Mouse (Mus musculus) layer of hippocampus, adult 8-10 months (tissue): Measurements from ENCODE around the gene Src. TPM values are rescaled to one million over a fixed set of nuclear protein-coding genes. Genes with fewer than 3 reads are reported as not detected.
A peak's percentile ranks its signal among the peaks of the same experiment; 100 is the strongest.

Source experiments
- DNase-seq, 2 experiments: peaks; one replicate each; pipeline ENCODE4 v3.0.0; 2022; ENCODE audit warnings: low spot score in 2 of 2
- total RNA-seq, 4 experiments: library from RNA; stranded (reverse); gene quantifications; 2 replicates each; pipeline ENCODE4 v1.2.4; 2022

The Src gene
- total RNA-seq, 4 experiments from 2014 or later: 124 to 150 (median 133) TPM

DNA sequence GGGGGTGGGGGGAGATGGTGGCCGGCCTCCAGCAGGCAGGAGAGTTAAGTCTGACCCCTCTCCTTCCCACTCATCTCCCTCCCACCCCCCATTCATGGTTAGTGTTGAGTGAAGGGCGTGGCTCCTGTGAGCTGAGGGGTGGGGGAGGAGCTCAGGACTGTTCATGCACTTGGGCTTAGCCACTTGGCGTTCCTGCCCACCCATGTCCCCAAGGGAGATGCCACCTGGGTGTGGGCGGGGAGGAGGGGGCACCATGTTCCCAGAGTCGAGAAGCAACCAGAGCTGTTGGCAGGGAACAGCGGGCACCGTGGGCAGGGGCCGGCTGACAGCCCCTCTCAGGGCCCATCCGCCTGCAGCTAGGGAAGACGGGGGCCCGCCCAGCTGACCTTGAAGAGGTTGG is 18.3 kb downstream of the Src start:
- peak in 1 of 2 experiments; percentile 66 for DNase-seq

- DNase-seq: no peak
Observed at GRCm38 (mm10) chr2:157437123-157437522, 18.9 kb downstream of the Src start.

DNA sequence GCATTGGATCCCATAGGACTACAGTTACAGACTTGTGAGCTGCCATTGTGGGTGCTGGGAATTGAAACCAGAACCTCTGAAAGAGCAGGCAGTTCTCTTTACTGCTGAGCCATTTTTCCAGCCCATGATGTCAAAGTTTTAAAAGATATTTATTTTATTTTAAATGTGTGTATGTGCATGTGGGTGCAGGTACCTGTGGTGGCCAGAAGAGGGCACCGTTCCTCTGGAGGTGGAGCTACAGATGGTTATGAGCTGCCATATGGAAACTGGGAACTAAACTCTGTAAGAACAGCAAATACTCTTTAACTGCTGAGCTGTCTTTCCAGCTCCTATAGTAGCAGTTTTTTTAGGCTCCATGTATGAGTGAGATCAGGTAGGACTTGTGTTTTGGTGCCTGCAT is 23.1 kb downstream of the Src start:
- DNase-seq: no peak

DNA sequence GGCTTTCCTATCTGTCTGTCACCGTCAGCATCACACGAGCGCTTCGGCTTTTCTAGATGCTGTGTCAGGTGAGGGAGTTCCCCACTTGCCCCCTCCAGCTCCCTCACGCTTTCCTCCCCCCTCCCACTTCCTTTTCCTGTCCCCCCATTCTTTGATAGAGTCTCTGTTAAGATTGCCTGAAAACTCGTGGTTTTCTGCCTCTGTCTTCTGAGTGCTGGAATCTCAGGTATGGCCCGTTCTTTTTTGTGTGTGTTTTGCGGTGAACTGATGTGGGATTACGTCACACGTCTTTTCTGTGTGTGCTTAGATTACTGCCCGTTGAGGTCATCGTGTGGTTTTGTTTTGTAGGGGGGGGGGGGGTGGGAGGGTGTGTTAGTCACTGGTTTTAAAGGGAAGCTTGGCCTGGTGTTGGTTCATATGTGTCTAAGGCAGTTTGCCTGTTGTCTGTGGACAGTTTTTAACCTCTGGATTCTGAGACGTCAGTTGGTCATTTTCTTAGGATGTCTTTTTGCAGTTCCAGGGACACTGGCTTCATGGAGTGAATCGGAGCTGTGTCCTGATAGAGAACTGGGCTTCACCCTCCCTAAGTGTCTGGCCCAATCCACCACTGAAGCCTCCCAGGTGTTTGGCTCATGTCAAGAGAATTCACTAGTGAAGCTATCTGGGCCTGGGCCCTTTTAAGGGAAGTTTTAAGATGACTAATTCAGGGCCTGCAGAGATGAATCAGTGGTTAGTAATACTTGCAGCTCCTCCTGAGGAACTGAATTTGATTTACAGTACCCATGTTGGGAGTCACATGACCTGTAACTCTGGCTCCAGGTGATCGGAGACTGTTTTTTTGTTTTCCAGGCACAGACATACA is 29.3 kb downstream of the Src start:
- DNase-seq: no peak

GRCm38 (mm10) chr2:157448356-157448755 is 30.1 kb downstream of the Src start:
- no peak for DNase-seq

- DNase-seq: no peak
Observed at GRCm38 (mm10) chr2:157450905-157451304, 32.7 kb downstream of the Src start.

DNA sequence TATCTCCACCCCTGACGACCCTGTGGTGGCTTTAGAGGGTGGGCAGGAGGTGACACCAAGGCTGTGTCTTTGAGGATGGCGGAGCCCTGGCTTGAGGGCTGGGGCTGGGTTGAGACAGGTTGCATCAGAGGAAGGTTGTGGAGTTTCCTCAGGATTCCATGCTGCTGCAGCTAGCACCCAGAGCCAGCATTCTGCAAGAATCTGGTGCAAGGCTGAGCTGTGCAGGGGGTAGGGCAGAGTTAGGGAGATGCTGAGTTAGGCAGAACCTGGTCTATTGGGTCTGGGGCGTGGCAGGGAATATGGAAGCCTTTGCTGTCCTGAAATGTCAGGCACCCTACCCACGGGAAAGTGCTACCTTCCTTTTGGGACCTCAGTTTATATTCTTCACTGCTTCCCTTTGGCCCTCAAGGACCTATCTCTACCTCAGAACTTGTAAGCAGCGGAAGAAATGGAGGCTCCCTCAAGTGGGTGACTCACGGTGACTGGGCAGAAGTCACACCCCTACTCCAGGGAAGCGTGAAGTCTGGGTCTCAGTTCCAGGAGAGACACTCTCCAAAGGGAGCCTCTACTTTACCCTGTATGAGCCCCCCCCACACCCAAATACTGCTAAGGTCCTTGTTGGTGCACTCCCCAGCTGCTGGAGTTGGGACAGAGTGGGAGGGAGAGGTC is 33.3 kb downstream of the Src start:
- DNase-seq: no peak

- DNase-seq: peak; percentile 91 to 96
Observed at GRCm38 (mm10) chr2:157457100-157457806, 39.0 kb downstream of the Src start.

- DNase-seq: peak in 1 of 2 experiments; percentile 81
Observed at GRCm38 (mm10) chr2:157458472-157458871, 40.2 kb downstream of the Src start.

DNA sequence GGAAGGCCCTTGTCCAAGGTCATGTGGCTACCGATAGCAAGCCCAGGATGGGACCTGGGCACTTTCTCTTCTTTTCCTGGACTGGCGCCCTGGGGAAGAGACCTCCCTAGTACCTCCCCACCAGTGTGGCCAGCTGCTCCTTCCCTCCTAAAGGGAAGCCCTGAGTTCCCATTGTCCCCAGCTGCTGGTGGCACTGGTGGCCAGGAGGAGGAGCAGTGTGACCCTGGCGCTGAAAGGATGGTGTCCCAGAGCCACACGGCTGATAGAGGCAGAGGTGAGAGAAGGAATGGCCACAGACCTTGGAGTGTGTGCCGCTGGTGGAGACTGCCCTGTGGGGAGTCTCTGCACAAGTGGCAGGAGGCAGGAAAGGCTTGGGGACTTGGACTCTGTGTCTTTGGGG is 41.5 kb downstream of the Src start:
- DNase-seq: no peak

GRCm38 (mm10) chr2:157462776-157463710 is 44.8 kb downstream of the Src start:
- DNase-seq: no peak

GRCm38 (mm10) chr2:157463887-157464745 is 45.9 kb downstream of the Src start:
- DNase-seq: no peak

DNA sequence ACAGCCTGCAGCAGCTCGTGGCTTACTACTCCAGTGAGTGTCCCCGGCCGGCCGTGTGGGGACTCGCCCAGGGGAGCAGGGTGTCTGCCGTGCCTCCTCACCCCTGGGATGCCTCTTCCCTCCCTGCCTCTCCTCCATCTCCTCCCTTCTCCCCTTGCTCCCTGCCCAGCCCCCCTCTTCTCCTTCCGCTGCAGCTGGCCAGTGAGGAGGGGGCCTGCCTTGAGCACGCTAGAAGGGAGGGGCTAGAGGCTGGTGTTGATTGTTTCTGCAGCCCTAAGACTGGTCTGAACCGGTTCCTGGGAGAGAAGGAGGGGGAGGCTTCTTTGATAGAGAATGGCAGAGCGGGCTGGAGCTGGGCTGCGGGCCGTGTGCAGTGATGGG is 46.5 kb downstream of the Src start:
- DNase-seq: no peak

GRCm38 (mm10) chr2:157466836-157467235 is 48.6 kb downstream of the Src start:
- DNase-seq: no peak

DNA sequence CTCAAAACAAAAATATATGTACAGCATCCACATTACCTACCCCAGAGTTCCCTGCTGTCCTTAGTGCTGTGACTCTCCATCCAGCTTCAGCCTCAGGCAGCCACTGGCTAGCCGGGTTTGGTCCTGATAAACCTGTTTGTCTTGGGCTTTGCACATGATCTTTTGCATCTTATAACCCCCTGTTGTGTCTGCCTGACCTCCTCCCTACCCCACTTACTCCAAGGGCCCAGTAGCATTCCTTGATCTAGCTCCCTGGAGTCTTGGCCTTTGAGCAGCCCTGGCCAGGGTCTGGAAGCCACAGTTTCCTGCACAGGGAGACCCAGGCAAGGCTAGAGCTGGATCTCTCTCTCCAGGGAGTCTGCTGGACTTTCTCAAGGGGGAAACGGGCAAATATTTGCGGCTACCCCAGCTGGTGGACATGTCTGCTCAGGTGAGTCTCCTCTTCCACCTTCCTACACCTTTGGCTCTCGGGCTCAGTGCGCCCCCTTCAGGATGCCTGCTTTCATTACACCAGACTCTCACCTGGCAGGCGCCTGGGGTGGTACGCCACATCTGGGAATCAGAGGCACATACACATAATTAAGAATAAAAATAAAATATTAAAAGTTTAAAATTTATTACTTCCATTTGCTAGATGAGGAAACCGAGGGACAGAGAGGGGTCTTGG is 50.0 kb downstream of the Src start:
- no peak for DNase-seq

DNA sequence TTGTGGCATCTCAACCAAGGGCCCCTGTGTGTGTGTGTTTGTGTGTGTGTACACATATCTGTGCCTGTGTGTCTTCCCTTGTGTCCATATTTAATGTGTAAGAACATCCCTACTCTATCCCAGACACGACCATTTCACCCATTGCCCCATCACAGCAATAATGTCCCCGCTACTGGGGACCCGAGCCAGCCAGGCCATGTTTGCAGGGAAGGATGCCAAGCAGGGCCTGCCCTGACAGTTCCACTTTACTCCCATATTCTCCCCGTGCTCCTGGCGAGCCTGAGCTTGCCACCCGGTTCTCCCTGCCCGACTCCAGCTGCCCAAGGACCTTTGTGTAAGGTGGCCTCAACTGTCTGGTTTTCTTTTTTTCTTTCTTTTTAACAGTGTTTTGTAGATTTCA is 53.0 kb downstream of the Src start:
- DNase-seq: no peak

GRCm38 (mm10) chr2:157471737-157472136 is 53.5 kb downstream of the Src start:
- no peak for DNase-seq

- DNase-seq: no peak
Observed at GRCm38 (mm10) chr2:157472469-157472868, 54.2 kb downstream of the Src start.

DNA sequence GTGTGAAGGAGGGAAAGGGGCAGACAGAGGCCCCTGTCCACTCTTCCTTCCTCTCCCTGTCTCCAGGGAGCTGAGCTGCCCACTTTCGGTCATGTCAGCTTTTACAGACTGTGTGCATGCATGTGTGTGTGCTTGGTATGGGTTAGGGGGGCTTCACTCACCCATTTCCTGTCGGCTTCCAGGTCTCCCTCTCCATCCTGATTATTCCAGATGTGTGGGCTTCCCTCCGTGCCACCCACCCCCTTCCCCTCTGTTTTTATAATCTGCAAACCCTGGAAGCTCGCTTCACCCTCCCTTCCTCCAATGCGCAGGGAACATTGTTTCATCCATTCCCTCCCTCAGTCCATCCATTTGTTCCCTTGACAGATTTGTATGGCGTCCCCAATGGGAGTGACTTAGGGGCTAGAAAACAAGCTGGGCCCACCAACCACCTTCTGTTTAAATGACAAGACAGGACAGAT is 56.1 kb downstream of the Src start:
- DNase-seq: no peak
